Mouse (Mus musculus): ENCODE results near the gene Abcc12.

The Abcc12 gene

DNA sequence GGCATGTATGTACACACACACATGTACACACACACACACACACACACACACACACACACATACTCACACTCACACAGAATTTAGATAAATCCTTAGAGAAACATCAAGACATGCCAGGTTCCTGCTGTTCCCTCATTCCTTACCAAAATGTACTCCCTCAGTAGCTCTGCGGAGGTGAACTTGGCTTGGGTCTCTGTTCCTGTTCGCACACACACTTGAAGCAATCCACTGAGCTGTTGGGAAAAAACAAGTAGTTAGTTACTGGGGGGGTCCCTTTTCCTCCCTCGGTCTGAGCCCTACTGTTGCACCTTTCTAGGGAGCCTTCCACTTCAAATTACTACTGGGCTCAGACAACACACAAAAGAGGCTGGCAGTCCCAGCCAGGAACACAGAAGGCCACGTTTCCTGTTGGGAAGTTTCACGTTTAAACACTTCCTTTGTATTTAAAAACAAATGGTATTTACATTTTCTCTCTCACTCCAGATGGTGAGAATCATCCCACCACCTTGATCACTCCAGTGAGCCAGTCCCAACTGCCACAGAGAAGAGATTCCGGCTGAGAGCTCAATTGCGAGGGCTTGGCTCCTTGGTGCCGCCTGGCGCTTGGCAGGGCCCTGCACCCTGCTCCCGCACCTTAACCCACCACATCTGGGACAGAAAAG lies 68.2 kb downstream of the Abcc12 start:
- no peak for DNase-seq

DNA sequence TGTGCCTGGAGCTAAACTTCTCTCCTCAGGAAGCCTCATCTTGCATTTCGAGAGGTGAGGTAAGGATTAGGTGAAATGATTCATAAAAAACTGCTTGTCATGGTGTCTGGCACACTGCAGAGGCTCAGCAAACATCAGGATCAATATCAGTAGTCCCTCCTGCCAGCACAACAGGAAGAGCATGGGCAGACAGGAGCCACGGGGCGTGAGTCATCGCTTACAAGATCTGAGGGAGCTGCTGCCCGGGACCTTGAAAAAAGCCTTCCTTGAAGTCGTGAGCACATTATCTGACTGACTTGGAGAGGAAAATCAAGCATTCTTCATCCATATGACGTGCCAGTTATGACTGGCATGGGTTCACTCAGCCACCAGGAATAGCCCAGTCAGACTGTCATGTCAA lies 79.1 kb downstream of the Abcc12 start:
- no peak for DNase-seq

DNA sequence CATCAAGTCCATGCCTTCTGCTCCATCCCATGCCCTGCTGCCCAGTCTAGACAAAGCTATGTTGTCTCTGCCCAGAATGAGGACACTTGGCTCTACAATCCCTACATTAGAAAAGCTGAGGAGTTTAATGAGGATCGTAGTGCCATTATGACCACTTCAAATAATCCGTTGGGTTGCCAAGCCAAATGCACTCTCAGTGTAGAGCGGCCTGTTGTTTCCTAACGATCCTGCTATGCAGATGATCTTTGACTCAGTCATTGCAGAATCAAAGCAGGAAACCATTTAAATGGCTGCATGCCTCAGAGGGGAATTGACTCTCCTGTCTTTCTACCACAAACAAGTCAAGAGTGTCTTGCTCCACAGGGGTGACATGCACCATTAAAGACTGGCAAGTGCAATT lies 85.4 kb downstream of the Abcc12 start:
- DNase-seq = no peak

DNA sequence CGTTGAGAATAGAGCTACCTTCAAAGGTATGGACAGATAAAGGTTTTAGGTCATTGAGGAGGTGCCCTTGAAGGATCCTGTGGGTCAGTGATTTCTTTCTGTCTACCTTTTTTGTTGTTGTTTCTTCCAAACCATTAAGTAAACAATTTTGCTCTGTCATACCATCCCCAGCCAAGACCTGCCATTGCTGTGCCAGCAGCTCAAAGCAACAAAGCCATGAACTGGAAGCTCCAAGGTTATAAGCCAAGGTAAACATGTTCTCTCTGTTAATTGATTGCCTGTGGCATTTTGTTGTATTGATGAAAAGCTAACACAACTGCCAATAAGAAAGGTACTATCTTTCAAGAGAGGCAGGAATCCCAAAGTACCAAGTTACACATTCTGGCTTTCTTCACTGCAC lies 86.6 kb downstream of the Abcc12 start:
- DNase-seq = no peak

DNA sequence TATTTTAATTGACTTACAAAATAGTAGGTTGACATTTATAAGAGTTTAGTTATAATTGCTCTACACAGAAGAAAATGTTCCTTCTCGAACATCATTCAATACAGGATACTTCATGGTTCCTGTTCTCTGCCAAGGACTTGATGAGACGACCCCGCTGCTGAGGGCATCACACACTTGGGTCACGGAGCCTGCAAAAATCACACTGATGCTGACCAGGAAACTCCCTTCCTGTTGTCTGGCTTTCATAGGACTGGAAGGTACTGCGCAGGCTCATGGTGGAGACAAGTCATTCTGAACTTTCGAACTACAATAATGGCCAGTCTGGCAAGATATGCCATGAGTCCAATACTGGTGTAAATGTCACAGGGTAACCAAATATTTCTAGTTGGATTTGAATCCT lies 95.1 kb downstream of the Abcc12 start:
- no peak for DNase-seq

DNA sequence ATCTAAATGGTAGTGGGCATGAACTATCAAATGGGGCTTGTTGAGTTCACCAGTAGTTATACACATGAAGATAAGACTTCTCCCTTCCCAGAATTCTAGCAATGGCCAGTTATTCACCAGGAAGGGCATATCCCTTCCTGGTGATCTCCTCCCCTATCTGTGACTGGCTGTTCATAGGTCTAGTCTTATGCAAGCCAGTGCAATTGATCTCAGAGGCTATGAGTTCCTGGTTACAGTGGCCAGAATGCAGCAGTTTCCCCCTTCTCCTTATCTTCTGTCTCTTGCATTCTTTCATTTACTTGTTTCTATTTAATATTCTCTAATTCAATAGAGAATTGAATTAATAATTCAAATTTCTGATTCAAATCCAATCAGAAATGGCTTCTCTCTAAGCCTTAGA lies 96.2 kb downstream of the Abcc12 start:
- no peak for DNase-seq

DNA sequence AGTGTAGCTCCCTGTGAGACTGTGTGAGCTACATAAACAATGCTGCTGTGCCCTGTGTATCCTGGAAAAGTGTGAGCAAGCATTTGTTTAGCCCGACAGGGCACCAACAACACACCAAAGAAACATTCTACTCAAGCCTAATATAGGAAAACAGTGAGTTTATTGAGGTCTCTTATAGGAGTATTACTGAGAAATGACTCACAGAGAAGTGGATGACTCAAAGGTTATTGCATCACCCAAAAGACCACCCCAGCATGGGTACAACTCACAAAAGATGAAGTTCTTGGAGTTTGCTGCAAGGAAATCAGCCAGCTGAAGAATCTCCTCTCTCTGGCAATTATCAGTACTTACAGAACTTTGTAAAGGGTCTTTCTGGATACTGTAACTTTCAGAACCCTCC lies 98.4 kb downstream of the Abcc12 start:
- DNase-seq = no peak

DNA sequence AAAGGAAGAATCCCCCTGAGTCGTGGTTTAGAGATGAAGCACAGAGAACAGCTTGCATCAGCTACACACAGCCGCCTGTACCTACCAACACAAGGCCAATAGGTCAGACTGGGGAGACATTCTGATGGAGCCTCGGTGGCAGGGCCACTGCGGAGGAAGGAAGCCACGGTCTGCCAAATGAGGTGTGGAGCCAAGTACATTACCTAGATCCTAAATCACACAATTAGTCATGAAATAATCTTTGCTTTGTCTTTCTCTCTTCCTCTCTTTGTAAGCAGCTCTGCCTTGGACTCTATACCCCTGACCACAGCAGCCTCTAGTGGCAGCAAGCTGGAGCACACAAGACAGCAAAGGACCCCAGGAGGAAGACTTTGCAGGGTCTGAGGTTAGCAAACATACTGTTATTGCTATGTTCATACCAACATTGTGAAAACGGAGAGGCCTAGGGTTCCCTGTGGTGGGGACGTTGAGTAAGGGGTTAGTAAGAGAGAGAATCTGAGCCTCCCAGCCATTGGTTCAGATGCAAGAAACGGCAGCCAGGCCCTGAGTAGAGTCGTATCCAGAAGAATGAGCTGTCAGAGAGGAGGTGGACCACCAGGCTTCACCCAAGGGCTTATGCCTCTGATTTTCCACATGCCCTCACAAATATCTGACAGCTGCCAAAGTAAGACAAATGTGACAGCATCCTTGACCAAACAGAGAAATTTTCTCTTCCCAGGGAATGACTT lies 104.6 kb downstream of the Abcc12 start:
- peak; percentile 73 for DNase-seq

DNA sequence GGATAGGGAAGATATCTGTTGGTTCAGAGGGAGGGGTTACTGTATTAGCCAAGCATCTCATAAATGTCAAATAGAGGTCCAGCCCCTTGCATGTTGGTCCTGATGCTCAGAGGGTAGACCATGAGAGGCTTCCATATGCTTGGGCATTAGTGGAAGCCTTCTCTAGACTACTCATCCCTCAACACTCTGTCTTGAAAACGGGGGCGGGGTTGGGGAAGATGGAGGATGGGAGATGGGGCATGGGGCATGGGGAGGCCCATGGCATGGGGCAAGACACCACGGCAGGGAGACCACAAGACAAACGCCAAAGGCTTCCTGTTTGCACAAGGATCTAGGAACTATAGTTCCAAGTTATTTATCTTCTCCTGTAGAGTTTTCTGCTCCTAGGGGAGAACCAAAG lies 106.0 kb downstream of the Abcc12 start:
- no peak for DNase-seq

DNA sequence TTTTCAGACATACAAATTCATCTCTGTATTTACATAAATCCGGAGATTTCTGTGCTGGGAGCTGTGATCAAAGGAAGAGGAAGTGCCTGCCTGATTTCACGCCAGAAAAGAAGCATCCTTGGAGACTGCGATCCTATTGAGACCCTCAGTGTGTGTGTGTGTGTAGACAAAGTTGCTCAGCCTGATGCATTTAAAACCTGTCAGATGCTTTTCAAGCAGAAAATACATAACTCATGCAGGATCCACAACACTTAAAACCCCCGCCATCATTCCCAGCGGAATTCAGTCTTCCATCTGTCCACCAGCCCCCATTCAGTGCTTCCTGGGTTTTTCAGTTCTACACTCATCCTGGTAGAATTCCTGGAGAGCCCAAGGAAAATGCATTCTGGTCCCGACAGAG lies 107.4 kb downstream of the Abcc12 start:
- DNase-seq = no peak

DNA sequence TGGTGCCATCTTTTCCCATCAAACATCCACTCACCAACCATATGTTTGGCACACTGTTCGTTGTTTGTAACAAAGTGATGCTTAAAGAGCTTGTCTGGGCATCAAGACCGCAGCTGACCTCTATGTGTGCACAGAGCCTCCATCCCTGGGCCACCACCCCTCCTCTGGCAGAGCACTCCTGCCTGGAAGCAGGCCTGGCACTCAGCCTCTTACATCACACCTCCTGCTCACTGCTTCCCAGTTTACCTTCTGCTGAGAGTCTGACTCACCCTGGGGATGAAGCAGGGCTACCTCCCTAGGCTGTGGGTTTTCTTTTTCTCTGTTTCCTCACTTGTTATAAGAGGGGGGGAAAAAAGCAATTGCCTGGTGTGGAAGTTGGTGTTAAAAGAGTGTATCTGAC lies 109.8 kb downstream of the Abcc12 start:
- DNase-seq = peak; percentile 73

DNA sequence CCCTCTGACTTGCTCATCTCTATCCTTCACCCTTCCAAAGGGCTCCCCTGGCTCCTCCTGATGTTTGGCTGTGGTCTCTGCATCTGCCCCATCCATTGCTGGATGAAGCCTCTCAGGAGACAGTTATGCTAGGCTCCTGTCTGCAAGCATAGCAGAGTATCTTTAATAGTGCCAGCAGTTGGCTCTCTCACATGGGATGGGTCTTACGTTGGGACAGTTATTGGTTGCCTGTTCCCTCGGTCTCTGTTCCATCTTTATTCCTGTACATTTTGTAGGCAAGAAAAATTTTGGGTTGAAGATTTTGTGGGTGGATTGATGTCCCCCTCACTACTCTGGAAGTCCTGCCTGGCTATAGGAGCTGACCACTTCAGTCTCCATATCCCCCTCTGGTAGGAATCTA lies 117.3 kb downstream of the Abcc12 start:
- DNase-seq = no peak

DNA sequence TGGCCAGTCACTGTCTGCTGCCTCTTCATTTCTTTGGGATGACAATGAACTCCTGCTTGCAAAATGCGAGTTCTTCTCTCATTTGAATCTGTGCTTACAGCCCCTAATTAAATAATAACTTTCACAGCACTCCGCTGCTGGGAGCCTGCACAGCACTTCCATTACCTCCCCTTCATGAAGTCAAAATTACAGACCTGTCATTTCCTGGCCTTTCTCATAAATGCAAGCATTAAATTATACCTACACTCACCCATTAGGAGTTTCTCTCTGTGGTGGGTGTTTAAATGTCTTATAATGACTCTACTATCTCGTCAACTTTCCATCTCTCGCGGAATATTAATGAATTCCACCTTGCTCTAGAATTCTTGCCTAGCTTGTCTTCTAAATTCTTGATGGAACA lies 120.1 kb downstream of the Abcc12 start:
- DNase-seq = no peak

DNA sequence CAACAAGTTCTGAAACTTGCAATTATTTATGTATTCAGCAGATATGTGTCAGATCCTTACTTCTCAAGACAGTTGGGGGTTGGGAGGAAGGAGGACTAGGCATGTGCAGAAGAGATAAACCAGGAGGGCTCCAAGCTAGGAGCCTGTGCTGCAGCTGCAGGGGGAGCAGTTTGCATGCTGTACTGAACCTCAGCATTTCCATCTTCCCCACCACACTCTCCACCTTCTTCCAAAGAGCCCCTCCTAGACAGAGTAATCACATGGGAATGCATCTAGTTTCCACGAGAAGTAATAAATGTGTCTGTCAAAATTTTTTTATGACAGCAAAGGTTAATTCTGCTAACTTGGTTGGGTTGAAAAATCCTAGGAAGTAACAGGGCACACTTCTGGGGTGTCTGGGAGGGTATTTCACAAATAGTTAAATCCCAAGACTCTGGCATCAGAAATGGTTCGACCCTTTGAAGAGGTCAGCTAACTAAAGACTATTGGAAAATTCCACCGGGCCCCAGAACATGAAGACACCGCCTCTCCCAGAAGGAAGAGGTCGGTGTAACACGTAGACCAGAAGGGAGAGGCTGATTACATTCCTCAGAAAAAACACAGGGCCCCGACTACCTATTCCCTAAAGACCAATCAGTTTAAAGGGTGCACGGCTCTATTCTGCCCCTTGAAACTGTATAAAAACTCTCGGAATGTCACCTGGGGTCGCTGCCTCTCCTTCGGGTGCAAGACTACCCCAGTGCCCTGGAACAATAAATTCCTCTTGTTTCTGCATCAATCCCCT lies 126.6 kb downstream of the Abcc12 start:
- DNase-seq = no peak

DNA sequence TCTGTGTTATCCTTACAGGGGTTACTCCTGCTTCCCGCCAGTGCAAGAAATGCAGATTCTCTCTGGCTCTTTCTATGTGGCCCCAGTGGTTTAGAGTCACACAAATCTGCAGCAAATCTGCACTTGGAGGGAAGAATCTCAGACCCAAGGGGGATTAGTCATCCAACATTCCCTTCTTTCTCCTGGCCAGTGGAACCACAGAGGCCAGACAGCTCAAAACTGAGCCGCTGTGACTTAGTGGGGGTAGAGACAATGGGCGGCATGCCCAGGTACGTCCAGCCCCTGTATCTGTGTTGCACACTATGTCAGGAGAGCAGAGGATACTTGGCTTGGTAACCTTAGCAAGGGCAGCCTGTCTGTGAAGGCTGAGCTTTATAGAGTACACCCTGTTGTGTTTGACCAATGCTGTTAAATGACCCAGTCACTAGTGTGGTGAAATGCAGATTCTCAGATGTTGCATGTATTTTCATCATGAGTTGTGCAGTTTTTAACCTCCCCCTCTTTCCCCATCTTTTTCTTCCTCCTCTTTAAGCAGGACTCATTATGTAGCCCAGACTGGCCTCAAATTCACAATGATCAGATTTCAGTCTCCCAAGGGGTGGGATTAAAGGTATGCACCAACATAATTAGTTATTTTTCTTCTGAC lies 130.5 kb downstream of the Abcc12 start:
- DNase-seq = no peak

DNA sequence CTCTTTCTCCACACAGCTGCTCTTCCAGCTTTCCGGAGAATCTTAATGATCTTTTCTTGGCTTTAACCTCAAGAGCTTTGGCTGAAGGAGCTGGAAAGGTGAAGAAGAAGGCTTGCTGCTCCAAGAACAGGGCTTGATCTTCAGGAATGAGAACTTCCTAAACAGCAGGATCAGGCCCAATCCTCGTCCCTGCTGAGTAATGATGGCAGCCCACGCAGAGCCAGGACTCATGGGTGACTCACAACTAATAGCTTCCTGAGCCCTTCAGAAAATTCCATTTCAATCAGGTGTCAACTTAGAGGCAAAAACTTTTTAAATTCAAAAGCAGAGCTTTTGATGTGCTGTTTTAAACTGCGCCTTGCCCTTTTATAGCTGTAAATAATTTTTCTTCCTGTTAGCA lies 135.0 kb downstream of the Abcc12 start:
- no peak for DNase-seq

DNA sequence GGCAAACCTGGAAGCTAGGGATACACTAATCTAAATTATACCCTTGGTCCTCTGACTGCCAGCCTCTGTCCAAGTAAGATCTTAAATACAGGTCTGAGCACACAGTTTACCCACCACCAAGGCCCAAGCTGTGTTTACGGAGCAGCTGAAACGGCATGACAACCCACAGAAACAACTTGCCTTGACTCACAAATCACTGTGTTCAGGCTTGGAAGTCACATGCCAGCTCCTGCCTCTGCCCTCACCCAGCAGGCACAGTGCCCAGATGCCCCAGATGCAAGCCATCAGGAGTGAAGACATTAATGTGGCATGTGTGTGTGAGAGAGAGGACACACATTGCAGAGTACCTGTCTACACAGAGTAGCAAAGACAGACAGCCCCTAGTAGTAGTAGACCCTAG lies 136.7 kb downstream of the Abcc12 start:
- no peak for DNase-seq

DNA sequence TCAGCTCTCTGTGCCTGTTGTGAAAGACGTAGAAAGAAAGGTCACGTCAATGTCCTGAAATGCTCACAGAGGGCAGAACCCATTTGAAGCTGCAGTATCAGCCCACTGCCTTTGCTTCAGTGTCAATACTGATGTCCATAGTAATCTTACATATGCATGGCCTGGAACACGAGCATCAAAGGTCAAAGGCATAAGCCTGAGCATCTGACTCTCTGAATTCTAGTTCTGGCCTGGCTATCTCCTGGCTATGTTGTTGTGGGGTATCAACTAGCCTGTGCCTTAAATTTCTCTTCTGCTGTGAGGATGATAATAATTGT lies 141.5 kb downstream of the Abcc12 start:
- DNase-seq = no peak

DNA sequence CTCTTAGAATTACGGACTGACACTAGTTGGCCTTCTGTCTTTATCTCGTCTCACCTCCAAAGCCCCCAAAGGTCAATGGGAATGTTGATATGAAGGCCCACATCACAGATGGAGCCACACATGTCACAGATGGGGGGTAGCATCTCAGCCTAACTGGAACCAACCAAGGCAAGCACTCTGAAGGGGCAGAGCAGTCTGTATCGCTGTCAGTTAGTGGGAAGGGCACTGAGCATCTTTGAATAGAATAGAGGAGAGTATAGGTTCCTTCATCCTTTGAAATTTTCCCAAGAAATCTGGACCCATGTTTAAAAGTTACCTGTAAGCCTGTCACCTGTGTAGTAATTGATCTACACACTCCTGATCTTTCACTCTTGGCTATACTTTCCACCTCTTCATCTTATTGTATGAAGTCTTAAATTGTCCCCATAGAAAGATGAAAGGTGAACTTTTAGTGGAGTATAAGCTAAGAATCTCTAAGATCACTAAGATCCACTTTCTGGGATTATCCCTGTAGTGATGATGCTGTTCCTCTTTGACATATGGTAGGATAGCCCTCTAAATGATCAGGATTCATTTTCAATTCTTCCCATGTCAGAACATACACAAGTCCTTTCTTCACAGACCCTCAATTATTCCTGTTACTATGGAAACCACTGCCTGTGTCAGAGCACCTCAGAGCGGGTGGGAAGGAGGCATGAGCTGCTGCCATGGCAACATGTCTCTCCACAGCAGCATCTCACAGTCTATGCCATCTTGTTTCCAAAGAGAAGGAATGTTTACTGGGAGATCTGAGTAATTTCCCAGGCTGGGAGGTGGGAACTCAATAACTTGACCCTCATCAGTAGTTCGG lies 142.1 kb downstream of the Abcc12 start:
- no peak for DNase-seq

DNA sequence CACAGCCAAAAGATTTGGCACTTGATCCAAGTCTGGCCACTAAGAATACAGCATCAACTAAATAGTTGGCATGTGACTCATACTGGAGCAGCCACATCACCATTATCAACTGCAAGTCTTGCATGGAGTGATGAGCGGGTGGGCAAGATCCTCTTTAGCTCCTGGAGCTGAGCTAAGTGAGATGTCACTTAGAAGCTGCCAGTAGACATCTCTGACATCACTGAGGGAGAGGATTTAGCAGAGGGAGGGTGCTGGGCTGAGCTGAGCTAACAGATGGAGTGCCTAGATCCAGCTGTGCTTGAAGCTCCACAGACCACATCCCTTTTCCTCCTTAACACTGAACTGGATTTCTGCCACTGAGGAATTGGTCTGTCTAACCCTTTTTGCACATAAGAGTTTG lies 143.1 kb downstream of the Abcc12 start:
- no peak for DNase-seq

All from cerebellum, adult 11-12 months (tissue).